Mouse (Mus musculus) kidney, postnatal 0 days (tissue): ENCODE data around the gene Tubal3. TPM values are rescaled to one million over a fixed set of nuclear protein-coding genes. Genes with fewer than 3 reads are reported as not detected.

Source experiments
- ATAC-seq: fragments of 200-750 bp; cut with Nextera tagmentation; replicated peaks from 2 replicates; pipeline ENCODE4 v1.8.0; 2017; ENCODE audit warnings: low read depth, moderate number of reproducible peaks, moderate TSS enrichment, moderate library complexity; ENCODE audit not compliant: low FRiP score
- DNase-seq: peaks from one replicate; pipeline ENCODE4 v3.0.0-alpha.2; 2016; ENCODE audit warnings: low spot score
- H3K27ac ChIP-seq: fragments of 300-500 bp; sonication (generic); 2 replicates; pipeline ENCODE4 v1.5.1; 2014; ENCODE audit warnings: mild to moderate bottlenecking
- H3K27me3 ChIP-seq: fragments of 300-500 bp; sonication (generic); 2 replicates; pipeline ENCODE4 v1.6.1; 2014; ENCODE audit warnings: low read length, mixed read lengths; ENCODE audit not compliant: insufficient read depth
- H3K36me3 ChIP-seq: fragments of 300-500 bp; sonication (generic); 2 replicates; pipeline ENCODE4 v1.6.1; 2014; ENCODE audit warnings: low read length, mixed read lengths; ENCODE audit not compliant: insufficient read depth
- H3K4me1 ChIP-seq: fragments of 300-500 bp; sonication (generic); replicated peaks from 2 replicates; pipeline ENCODE4 v1.6.1; 2014; ENCODE audit warnings: antibody characterized with exemption, low read length, mixed read lengths; ENCODE audit not compliant: insufficient read depth
- H3K4me2 ChIP-seq: fragments of 300-500 bp; sonication (generic); 2 replicates; pipeline ENCODE4 v1.6.1; 2014; ENCODE audit warnings: mild to moderate bottlenecking, low read length, moderate library complexity, mixed read lengths
- H3K4me3 ChIP-seq: fragments of 300-500 bp; sonication (generic); replicated peaks from 2 replicates; pipeline ENCODE4 v1.5.1; 2014; ENCODE audit warnings: low read depth, low read length
- H3K9ac ChIP-seq: fragments of 300-500 bp; sonication (generic); 2 replicates; pipeline ENCODE4 v1.6.1; 2014; ENCODE audit warnings: low read depth, low read length
- H3K9me3 ChIP-seq: fragments of 300-500 bp; sonication (generic); replicated peaks from 2 replicates; pipeline ENCODE4 v1.6.1; 2016; ENCODE audit warnings: low read length, inconsistent platforms, mixed read lengths
- CTCF ChIP-seq: IDR thresholded peaks from 2 replicates; pipeline ENCODE4 v1.5.1; 2016; ENCODE audit warnings: antibody characterized with exemption, low read depth, mild to moderate bottlenecking, moderate library complexity
- WGBS: fragments of 180-500 bp; shearing (Covaris S2); extraction: QIAGEN DNeasy Blood & Tissue Kit; methylation state at CpG from one replicate; pipeline ENCODE4 v1.1.7; 2014; 5-methylcytosine and 5-hydroxymethylcytosine counted together
- polyA plus RNA-seq: library from polyadenylated mRNA; unstranded; fragments of >200 nt; fragmentation: Nextera tagmentation; extraction: Ambion mirVana; gene quantifications from 2 replicates; pipeline ENCODE4 v1.2.1, GENCODE M21; 2015

Tubal3 gene
- not detected in 2 replicates for polyA plus RNA-seq

- peak within 1 kb of the TSS; percentile 78 for H3K9ac ChIP-seq
- H3K4me2 ChIP-seq, result peak within 1 kb of the TSS; percentile 64
- peak; percentile 98 for ATAC-seq
- H3K4me3 ChIP-seq, result peak within 1 kb of the TSS; percentile 68
- H3K4me1 ChIP-seq, result no peaks in the 10 kb centered on the region
- WGBS, result under 1% methylated on average over 52 of the region's 52 CpGs
- peak within 1 kb of the TSS; percentile 5; the same call in 1 of the 2 replicates for H3K27ac ChIP-seq
- no peaks in the 10 kb centered on the region for H3K36me3 ChIP-seq
- DNase-seq, result peak; percentile 95
- H3K9me3 ChIP-seq, result no peaks in the 10 kb centered on the region
- TF ChIP-seq CTCF, result no peak
- H3K27me3 ChIP-seq, result no peaks in the 10 kb centered on the region
Observed at GRCm38 (mm10) chr13:3917571-3918311, at the start of gene Tubal3, which contains the start of gene Net1. Gene Tubal3 (plus strand): TSS chr13:3918274. Gene Net1 (minus strand): TSS chr13:3918220.

GRCm38 (mm10) chr13:3869901-3870300, 48.2 kb upstream of the Tubal3 start:
- no peak overlapping the region for H3K27ac ChIP-seq
- H3K4me1 ChIP-seq, result no peaks in the 10 kb centered on the region
- no peak overlapping the region for H3K9ac ChIP-seq
- H3K27me3 ChIP-seq, result no peaks in the 10 kb centered on the region
- H3K9me3 ChIP-seq, result no peaks in the 10 kb centered on the region
- no peak overlapping the region for H3K4me2 ChIP-seq
- H3K4me3 ChIP-seq, result no peak overlapping the region
- H3K36me3 ChIP-seq, result no peaks in the 10 kb centered on the region
- DNase-seq (no peak), ATAC-seq (no peak)
- no peak for TF ChIP-seq CTCF

- Histone ChIP-seq H3K36me3 (no peaks in the 10 kb centered on the region), H3K4me3 (no peak overlapping the region), H3K9ac (no peak overlapping the region), H3K27ac (no peak overlapping the region), H3K27me3 (no peaks in the 10 kb centered on the region), H3K4me1 (no peaks in the 10 kb centered on the region), H3K4me2 (no peak overlapping the region), H3K9me3 (no peaks in the 10 kb centered on the region)
- WGBS, result 97% methylated on average over 4 of the region's 4 CpGs
- DNase-seq (no peak), ATAC-seq (no peak)
- TF ChIP-seq CTCF, result no peak
Observed at GRCm38 (mm10) chr13:3872832-3873231, 45.2 kb upstream of the Tubal3 start.

GRCm38 (mm10) chr13:3876448-3876847, 41.6 kb upstream of the Tubal3 start:
- no peaks in the 10 kb centered on the region for H3K27me3 ChIP-seq
- H3K36me3 ChIP-seq, result peaks cover 3% of the 10 kb centered on the region; the same call in 1 of the 2 replicates
- ATAC-seq (no peak), DNase-seq (no peak)
- no peaks in the 10 kb centered on the region for H3K4me1 ChIP-seq
- no peak overlapping the region for H3K9ac ChIP-seq
- TF ChIP-seq CTCF, result no peak
- 75% methylated on average over 6 of the region's 6 CpGs for WGBS
- H3K4me2 ChIP-seq, result no peak overlapping the region
- no peaks in the 10 kb centered on the region for H3K9me3 ChIP-seq
- no peak overlapping the region for H3K27ac ChIP-seq
- H3K4me3 ChIP-seq, result no peak overlapping the region

- Histone ChIP-seq H3K27ac (no peak overlapping the region), H3K4me2 (no peak overlapping the region), H3K9me3 (no peaks in the 10 kb centered on the region), H3K36me3 (peaks cover 4% of the 10 kb centered on the region; the same call in 1 of the 2 replicates), H3K4me3 (no peak overlapping the region), H3K4me1 (no peaks in the 10 kb centered on the region), H3K27me3 (no peaks in the 10 kb centered on the region), H3K9ac (no peak overlapping the region)
- 52% methylated on average over 6 of the region's 6 CpGs for WGBS
- DNase-seq (no peak), ATAC-seq (peak; percentile 16; the same call in 1 of the 2 replicates)
- no peak for TF ChIP-seq CTCF
Observed at GRCm38 (mm10) chr13:3877185-3877584, 40.9 kb upstream of the Tubal3 start.

DNA sequence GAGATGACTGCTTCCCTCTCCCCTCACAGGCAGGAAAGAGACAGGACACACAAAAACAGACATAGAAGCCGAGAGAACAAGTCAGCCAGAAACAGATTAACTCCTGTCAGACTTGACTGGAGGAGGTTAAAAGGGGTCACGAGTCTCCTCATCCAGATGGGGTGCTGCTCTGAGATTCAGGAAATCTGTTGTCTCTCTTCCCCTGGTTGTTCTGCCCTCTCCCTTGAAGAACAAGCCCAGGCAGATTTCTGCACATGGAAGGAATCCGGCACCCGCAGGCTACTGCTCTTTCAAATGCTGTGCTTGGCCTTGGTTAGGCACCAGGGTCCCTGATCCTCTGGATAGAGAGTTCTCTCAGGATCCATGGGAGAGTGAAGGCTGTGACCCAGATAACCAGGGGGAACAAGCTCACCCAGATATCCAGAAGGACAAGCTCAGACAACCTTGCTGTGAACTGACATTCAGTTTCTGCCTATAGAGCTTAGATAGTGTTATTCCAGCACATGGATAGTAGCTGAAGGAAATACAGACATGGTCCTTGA, 40.3 kb upstream of the Tubal3 start:
- TF ChIP-seq CTCF, result no peak
- no peak overlapping the region for H3K4me3 ChIP-seq
- ATAC-seq, result no peak
- H3K27ac ChIP-seq, result no peak overlapping the region
- H3K4me1 ChIP-seq, result no peaks in the 10 kb centered on the region
- H3K27me3 ChIP-seq, result no peaks in the 10 kb centered on the region
- DNase-seq, result peak; percentile 29
- peaks cover 5% of the 10 kb centered on the region; the same call in 1 of the 2 replicates for H3K36me3 ChIP-seq
- no peak overlapping the region for H3K9ac ChIP-seq
- 48% methylated on average over 4 of the region's 4 CpGs for WGBS
- H3K4me2 ChIP-seq, result no peak overlapping the region
- no peaks in the 10 kb centered on the region for H3K9me3 ChIP-seq
